Mouse (Mus musculus): ENCODE data around the gene Clk2. TPM values are rescaled to one million over a fixed set of nuclear protein-coding genes. Genes with fewer than 3 reads are reported as not detected.

Gene Clk2
- polyA plus RNA-seq, 1 experiment from 2014 or later = 30.6 TPM

- peaks cover 4% of the 10 kb centered on the region; the same call in 1 of the 2 replicates for H3K4me1 ChIP-seq (replicated peaks; ENCODE audit: control insufficient read depth, insufficient read depth, low read length)
- no peaks in the 10 kb centered on the region for H3K36me3 ChIP-seq (ENCODE audit: control insufficient read depth, insufficient read depth, low read length)
- no peak overlapping the region; the same call in 1 of the 2 replicates for H3K9ac ChIP-seq (ENCODE audit: low read depth, low read length)
- ATAC-seq (ENCODE audit: low FRiP score) (no peak), DNase-seq (ENCODE audit: low spot score) (no peak)
- H3K27ac ChIP-seq (ENCODE audit: low read depth, low read length) = no peak overlapping the region
- no peak overlapping the region; the same call in 1 of the 2 replicates for H3K4me3 ChIP-seq (ENCODE audit: low read depth, low read length)
- no peaks in the 10 kb centered on the region for H3K27me3 ChIP-seq (ENCODE audit: control insufficient read depth, insufficient read depth, low read length)
- WGBS = 81% methylated on average over 5 of the region's 5 CpGs
- no peaks in the 10 kb centered on the region for H3K9me3 ChIP-seq (ENCODE audit: control insufficient read depth, low read length)
- H3K4me2 ChIP-seq (replicated peaks; ENCODE audit: low read depth, low read length) = peak overlapping the region; percentile 55
These were observed 851 bp upstream of the Clk2 start for GRCm38 (mm10) chr3:89163643-89164245.

- H3K36me3 ChIP-seq (ENCODE audit: control insufficient read depth, insufficient read depth, low read length) = peaks cover 12% of the 10 kb centered on the region
- ATAC-seq (ENCODE audit: low FRiP score) (no peak), DNase-seq (ENCODE audit: low spot score) (no peak)
- WGBS = 30% methylated on average over 12 of the region's 12 CpGs
- no peaks in the 10 kb centered on the region for H3K9me3 ChIP-seq (ENCODE audit: control insufficient read depth, low read length)
- H3K4me2 ChIP-seq (replicated peaks; ENCODE audit: low read depth, low read length) = peak overlapping the region; percentile 55
- peak overlapping the region; percentile 92 for H3K4me3 ChIP-seq (ENCODE audit: low read depth, low read length)
- H3K27me3 ChIP-seq (ENCODE audit: control insufficient read depth, insufficient read depth, low read length) = no peaks in the 10 kb centered on the region
- peaks cover 2% of the 10 kb centered on the region; the same call in 1 of the 2 replicates for H3K4me1 ChIP-seq (replicated peaks; ENCODE audit: control insufficient read depth, insufficient read depth, low read length)
- H3K9ac ChIP-seq (ENCODE audit: low read depth, low read length) = peak overlapping the region; percentile 94
- peak overlapping the region; percentile 92 for H3K27ac ChIP-seq (ENCODE audit: low read depth, low read length)
These were observed 774 bp downstream of the Clk2 start for GRCm38 (mm10) chr3:89165268-89165870.

DNA sequence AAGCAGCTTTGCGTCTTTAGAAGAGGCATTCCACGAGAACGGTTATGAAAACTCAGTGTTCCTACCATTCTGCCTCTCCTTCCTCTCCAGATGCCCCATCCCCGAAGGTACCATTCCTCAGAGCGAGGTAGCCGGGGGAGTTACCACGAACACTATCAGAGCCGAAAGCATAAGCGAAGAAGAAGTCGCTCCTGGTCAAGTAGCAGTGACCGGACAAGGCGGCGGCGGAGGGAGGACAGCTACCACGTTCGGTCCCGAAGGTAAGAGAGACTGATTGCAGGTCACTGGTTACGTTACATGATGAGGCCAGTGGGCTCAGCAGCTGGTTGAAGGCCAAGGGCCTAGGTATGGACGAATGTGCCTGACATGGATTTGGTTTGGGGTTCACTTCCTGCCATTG lies 2.4 kb downstream of the Clk2 start:
- no peak for ATAC-seq (ENCODE audit: low FRiP score)
- Histone ChIP-seq H3K36me3 (ENCODE audit: control insufficient read depth, insufficient read depth, low read length) (peaks cover 18% of the 10 kb centered on the region), H3K4me1 (replicated peaks; ENCODE audit: control insufficient read depth, insufficient read depth, low read length) (peaks cover 2% of the 10 kb centered on the region; the same call in 1 of the 2 replicates), H3K9me3 (ENCODE audit: control insufficient read depth, low read length) (no peaks in the 10 kb centered on the region), H3K9ac (ENCODE audit: low read depth, low read length) (no peak overlapping the region), H3K27me3 (ENCODE audit: control insufficient read depth, insufficient read depth, low read length) (no peaks in the 10 kb centered on the region), H3K4me2 (replicated peaks; ENCODE audit: low read depth, low read length) (no peak overlapping the region), H3K4me3 (ENCODE audit: low read depth, low read length) (no peak overlapping the region), H3K27ac (ENCODE audit: low read depth, low read length) (no peak overlapping the region)
- no peak for DNase-seq (ENCODE audit: low spot score)
- WGBS = 95% methylated on average over 19 of the region's 19 CpGs

- no peak for ATAC-seq (ENCODE audit: low FRiP score)
- no peaks in the 10 kb centered on the region for H3K9me3 ChIP-seq (ENCODE audit: control insufficient read depth, low read length)
- H3K27me3 ChIP-seq (ENCODE audit: control insufficient read depth, insufficient read depth, low read length) = no peaks in the 10 kb centered on the region
- H3K9ac ChIP-seq (ENCODE audit: low read depth, low read length) = no peak overlapping the region
- H3K36me3 ChIP-seq (ENCODE audit: control insufficient read depth, insufficient read depth, low read length) = peaks cover 35% of the 10 kb centered on the region
- no peak overlapping the region for H3K27ac ChIP-seq (ENCODE audit: low read depth, low read length)
- H3K4me3 ChIP-seq (ENCODE audit: low read depth, low read length) = no peak overlapping the region
- WGBS = 94% methylated on average over 11 of the region's 11 CpGs
- DNase-seq (ENCODE audit: low spot score) = no peak
- H3K4me2 ChIP-seq (replicated peaks; ENCODE audit: low read depth, low read length) = no peak overlapping the region
- H3K4me1 ChIP-seq (replicated peaks; ENCODE audit: control insufficient read depth, insufficient read depth, low read length) = peaks cover 6% of the 10 kb centered on the region; the same call in 1 of the 2 replicates
These were observed 10.2 kb downstream of the Clk2 start for GRCm38 (mm10) chr3:89174844-89175243.

GRCm38 (mm10) chr3:89175544-89175943 lies 10.9 kb downstream of the Clk2 start:
- no peak overlapping the region for H3K4me2 ChIP-seq (replicated peaks; ENCODE audit: low read depth, low read length)
- peaks cover 6% of the 10 kb centered on the region; the same call in 1 of the 2 replicates for H3K4me1 ChIP-seq (replicated peaks; ENCODE audit: control insufficient read depth, insufficient read depth, low read length)
- H3K9me3 ChIP-seq (ENCODE audit: control insufficient read depth, low read length) = no peaks in the 10 kb centered on the region
- no peak overlapping the region for H3K4me3 ChIP-seq (ENCODE audit: low read depth, low read length)
- H3K27me3 ChIP-seq (ENCODE audit: control insufficient read depth, insufficient read depth, low read length) = no peaks in the 10 kb centered on the region
- WGBS = 96% methylated on average over 10 of the region's 10 CpGs
- no peak for DNase-seq (ENCODE audit: low spot score)
- no peak overlapping the region for H3K9ac ChIP-seq (ENCODE audit: low read depth, low read length)
- no peak overlapping the region for H3K27ac ChIP-seq (ENCODE audit: low read depth, low read length)
- peaks cover 31% of the 10 kb centered on the region for H3K36me3 ChIP-seq (ENCODE audit: control insufficient read depth, insufficient read depth, low read length)
- ATAC-seq (ENCODE audit: low FRiP score) = no peak

GRCm38 (mm10) chr3:89176421-89176820 lies 11.8 kb downstream of the Clk2 start:
- 89% methylated on average over 7 of the region's 7 CpGs for WGBS
- H3K36me3 ChIP-seq (ENCODE audit: control insufficient read depth, insufficient read depth, low read length) = peaks cover 32% of the 10 kb centered on the region
- H3K4me1 ChIP-seq (replicated peaks; ENCODE audit: control insufficient read depth, insufficient read depth, low read length) = peaks cover 6% of the 10 kb centered on the region; the same call in 1 of the 2 replicates
- H3K27ac ChIP-seq (ENCODE audit: low read depth, low read length) = no peak overlapping the region
- no peak overlapping the region for H3K4me3 ChIP-seq (ENCODE audit: low read depth, low read length)
- H3K4me2 ChIP-seq (replicated peaks; ENCODE audit: low read depth, low read length) = no peak overlapping the region
- H3K9ac ChIP-seq (ENCODE audit: low read depth, low read length) = no peak overlapping the region
- DNase-seq (ENCODE audit: low spot score) (no peak), ATAC-seq (ENCODE audit: low FRiP score) (peak; percentile 13; the same call in 1 of the 2 replicates)
- no peaks in the 10 kb centered on the region for H3K9me3 ChIP-seq (ENCODE audit: control insufficient read depth, low read length)
- no peaks in the 10 kb centered on the region for H3K27me3 ChIP-seq (ENCODE audit: control insufficient read depth, insufficient read depth, low read length)

GRCm38 (mm10) chr3:89177242-89178106 lies 12.9 kb downstream of the Clk2 start, which contains the start of gene Scamp3:
Gene Scamp3, plus strand, starts transcription at chr3:89177473.
- peak within 1 kb of the TSS; percentile 62 for H3K27ac ChIP-seq (ENCODE audit: low read depth, low read length)
- H3K27me3 ChIP-seq (ENCODE audit: control insufficient read depth, insufficient read depth, low read length) = no peaks in the 10 kb centered on the region
- WGBS = under 1% methylated on average over 43 of the region's 43 CpGs
- H3K9me3 ChIP-seq (ENCODE audit: control insufficient read depth, low read length) = no peaks in the 10 kb centered on the region
- peak within 1 kb of the TSS; percentile 84 for H3K9ac ChIP-seq (ENCODE audit: low read depth, low read length)
- H3K4me3 ChIP-seq (ENCODE audit: low read depth, low read length) = peak within 1 kb of the TSS; percentile 82
- peaks cover 8% of the 10 kb centered on the region; the same call in 1 of the 2 replicates for H3K4me1 ChIP-seq (replicated peaks; ENCODE audit: control insufficient read depth, insufficient read depth, low read length)
- peaks cover 34% of the 10 kb centered on the region for H3K36me3 ChIP-seq (ENCODE audit: control insufficient read depth, insufficient read depth, low read length)
- H3K4me2 ChIP-seq (replicated peaks; ENCODE audit: low read depth, low read length) = peak within 1 kb of the TSS; percentile 86
- DNase-seq (ENCODE audit: low spot score) (peak; percentile 95), ATAC-seq (ENCODE audit: low FRiP score) (peak; percentile 94)

- H3K4me2 ChIP-seq (replicated peaks; ENCODE audit: low read depth, low read length) = peak overlapping the region; percentile 86
- peaks cover 8% of the 10 kb centered on the region; the same call in 1 of the 2 replicates for H3K4me1 ChIP-seq (replicated peaks; ENCODE audit: control insufficient read depth, insufficient read depth, low read length)
- peak overlapping the region; percentile 84 for H3K9ac ChIP-seq (ENCODE audit: low read depth, low read length)
- peak overlapping the region; percentile 82 for H3K4me3 ChIP-seq (ENCODE audit: low read depth, low read length)
- WGBS = 8% methylated on average over 6 of the region's 6 CpGs
- DNase-seq (ENCODE audit: low spot score) (no peak), ATAC-seq (ENCODE audit: low FRiP score) (no peak)
- H3K27me3 ChIP-seq (ENCODE audit: control insufficient read depth, insufficient read depth, low read length) = no peaks in the 10 kb centered on the region
- no peaks in the 10 kb centered on the region for H3K9me3 ChIP-seq (ENCODE audit: control insufficient read depth, low read length)
- H3K36me3 ChIP-seq (ENCODE audit: control insufficient read depth, insufficient read depth, low read length) = peaks cover 34% of the 10 kb centered on the region
- peak overlapping the region; percentile 62 for H3K27ac ChIP-seq (ENCODE audit: low read depth, low read length)
These were observed 13.5 kb downstream of the Clk2 start for GRCm38 (mm10) chr3:89178107-89178385.
